Mouse (Mus musculus): Measurements from ENCODE around the gene Gm9833.
"Not testable (repeated sequence)": the region's sequence is repeated elsewhere in the genome, so short reads cannot be mapped to it uniquely, and the experiment has no call there.

Gene Gm9833

GRCm38 (mm10) chr3:10087994-10088393 lies at the start of gene Gm9833:
Gm9833 (plus strand) TSS chr3:10088110.
- not testable (repeated sequence) for DNase-seq (ENCODE audit: low read depth, low spot score)

GRCm38 (mm10) chr3:10070070-10070469 lies 17.8 kb upstream of the Gm9833 start:
- DNase-seq (ENCODE audit: low read depth, low spot score), result no peak

- DNase-seq (ENCODE audit: low read depth, low spot score), result no peak
Observed at GRCm38 (mm10) chr3:10075826-10076225, 12.1 kb upstream of the Gm9833 start.

GRCm38 (mm10) chr3:10077096-10077841 lies 10.6 kb upstream of the Gm9833 start:
- no peak for DNase-seq (ENCODE audit: low read depth, low spot score)

- no peak for DNase-seq (ENCODE audit: low read depth, low spot score)
Observed at GRCm38 (mm10) chr3:10078113-10078512, 9.8 kb upstream of the Gm9833 start.

- no peak for DNase-seq (ENCODE audit: low read depth, low spot score)
Observed at GRCm38 (mm10) chr3:10081336-10081735, 6.6 kb upstream of the Gm9833 start.

- no peak for DNase-seq (ENCODE audit: low read depth, low spot score)
Observed at GRCm38 (mm10) chr3:10081911-10082541, 5.9 kb upstream of the Gm9833 start.

- DNase-seq (ENCODE audit: low read depth, low spot score), result no peak
Observed at GRCm38 (mm10) chr3:10082545-10083062, 5.3 kb upstream of the Gm9833 start.

- no peak for DNase-seq (ENCODE audit: low read depth, low spot score)
Observed at GRCm38 (mm10) chr3:10084102-10084501, 3.8 kb upstream of the Gm9833 start.

- no peak for DNase-seq (ENCODE audit: low read depth, low spot score)
Observed at GRCm38 (mm10) chr3:10085396-10086119, 2.4 kb upstream of the Gm9833 start.

GRCm38 (mm10) chr3:10087511-10087910 lies 399 bp upstream of the Gm9833 start:
- DNase-seq (ENCODE audit: low read depth, low spot score), result no peak

- no peak for DNase-seq (ENCODE audit: low read depth, low spot score)
Observed at GRCm38 (mm10) chr3:10091616-10092140, 3.8 kb downstream of the Gm9833 start.

GRCm38 (mm10) chr3:10092499-10092898 lies 4.6 kb downstream of the Gm9833 start:
- no peak for DNase-seq (ENCODE audit: low read depth, low spot score)

- no peak for DNase-seq (ENCODE audit: low read depth, low spot score)
Observed at GRCm38 (mm10) chr3:10092914-10093313, 5.0 kb downstream of the Gm9833 start.

GRCm38 (mm10) chr3:10095076-10095622 lies 7.2 kb downstream of the Gm9833 start:
- no peak for DNase-seq (ENCODE audit: low read depth, low spot score)

GRCm38 (mm10) chr3:10099756-10100155 lies 11.8 kb downstream of the Gm9833 start:
- DNase-seq (ENCODE audit: low read depth, low spot score), result no peak

GRCm38 (mm10) chr3:10111570-10111969 lies 23.7 kb downstream of the Gm9833 start:
- DNase-seq (ENCODE audit: low read depth, low spot score), result no peak

GRCm38 (mm10) chr3:10112196-10112595 lies 24.3 kb downstream of the Gm9833 start:
- no peak for DNase-seq (ENCODE audit: low read depth, low spot score)

- DNase-seq (ENCODE audit: low read depth, low spot score), result no peak
Observed at GRCm38 (mm10) chr3:10112660-10113059, 24.8 kb downstream of the Gm9833 start.

GRCm38 (mm10) chr3:10116531-10116930 lies 28.6 kb downstream of the Gm9833 start:
- peak; percentile 7 for DNase-seq (ENCODE audit: low read depth, low spot score)

- DNase-seq (ENCODE audit: low read depth, low spot score), result no peak
Observed at GRCm38 (mm10) chr3:10121232-10121631, 33.3 kb downstream of the Gm9833 start.

Data from ZHBTc4 (cell line).